23 mouse cellular contexts compared by ENCODE assay signal in genomic region chr16:77300572-77301213, GRCm38 (mm10).
DNase-seq lines count a peak whose midpoint lies in the region; ATAC-seq and TF ChIP-seq lines count a peak whose summit lies in the region.
"Had no signal": no experiment of that assay in that cellular context is flagged by ENCODE, and none has a peak within 500 bp of the region (broad histone marks: within the 10 kb centered on the region; RNA-seq: fewer than 3 reads in every experiment).

No protein-coding gene starts in this region.

- H3K36me3 ChIP-seq in midbrain, embryonic 15.5 days (replicated peaks) = no peaks in the 10 kb centered on the region
- no peaks in the 10 kb centered on the region for H3K36me3 ChIP-seq in midbrain, embryonic 14.5 days (ENCODE audit: control insufficient read depth, insufficient read depth, low read length)
- no peaks in the 10 kb centered on the region for H3K36me3 ChIP-seq in forebrain, embryonic 14.5 days (ENCODE audit: control insufficient read depth, insufficient read depth, low read length)
- H3K36me3 ChIP-seq: embryonic facial prominence, embryonic 10.5 days; hindbrain, embryonic 10.5 days; kidney, embryonic 15.5 days; liver, embryonic 15.5 days; neural tube, embryonic 13.5 days had no signal

- peak overlapping the region; percentile 0; the same call in 1 of the 2 replicates for H3K4me3 ChIP-seq in gastrocnemius, adult 2 months
- no peak overlapping the region for H3K4me3 ChIP-seq in midbrain, embryonic 15.5 days
- H3K4me3 ChIP-seq in midbrain, embryonic 14.5 days (replicated peaks; ENCODE audit: low read depth, low read length) = no peak overlapping the region
- no peak overlapping the region for H3K4me3 ChIP-seq in forebrain, embryonic 14.5 days (ENCODE audit: low read depth, low read length)
- H3K4me3 ChIP-seq: embryonic facial prominence, embryonic 10.5 days; hindbrain, embryonic 10.5 days; kidney, embryonic 15.5 days; liver, embryonic 15.5 days; neural tube, embryonic 13.5 days had no signal

- H3K9ac ChIP-seq in midbrain, embryonic 15.5 days = no peak overlapping the region
- no peak overlapping the region for H3K9ac ChIP-seq in midbrain, embryonic 14.5 days (replicated peaks; ENCODE audit: low read length)
- peak overlapping the region; percentile 42 for H3K9ac ChIP-seq in forebrain, embryonic 14.5 days (ENCODE audit: low read length)
- H3K9ac ChIP-seq: kidney, embryonic 15.5 days; liver, embryonic 15.5 days; neural tube, embryonic 13.5 days had no signal

- intact Hi-C loops in gastrocnemius, adult 2 months (cut with DNase I) = no loop called here

- 66% methylated on average over 6 of the region's 6 CpGs for WGBS in midbrain, embryonic 15.5 days
- WGBS in midbrain, embryonic 14.5 days = 77% methylated on average over 6 of the region's 6 CpGs
- WGBS in forebrain, embryonic 14.5 days = 28% methylated on average over 6 of the region's 6 CpGs

- no peak for TF ChIP-seq CTCF in gastrocnemius, adult 2 months (IDR thresholded peaks at IDR 0.05)

- H3K27ac ChIP-seq in gastrocnemius, adult 2 months = peak overlapping the region; percentile 35
- H3K27ac ChIP-seq in midbrain, embryonic 15.5 days = 0 out of 2 replicates have a peak overlapping the region, but pooled peaks have one; percentile 2
- no peak overlapping the region for H3K27ac ChIP-seq in midbrain, embryonic 14.5 days (replicated peaks; ENCODE audit: low read depth, low read length)
- H3K27ac ChIP-seq in forebrain, embryonic 14.5 days (ENCODE audit: low read depth, low read length) = peak overlapping the region; percentile 49
- H3K27ac ChIP-seq: embryonic facial prominence, embryonic 10.5 days; hindbrain, embryonic 10.5 days; kidney, embryonic 15.5 days; liver, embryonic 15.5 days; neural tube, embryonic 13.5 days had no signal

- no peaks in the 10 kb centered on the region for H3K9me3 ChIP-seq in midbrain, embryonic 15.5 days
- H3K9me3 ChIP-seq in midbrain, embryonic 14.5 days (ENCODE audit: control insufficient read depth, low read length) = no peaks in the 10 kb centered on the region
- no peaks in the 10 kb centered on the region for H3K9me3 ChIP-seq in forebrain, embryonic 14.5 days (replicated peaks; ENCODE audit: control insufficient read depth, low read length)
- H3K9me3 ChIP-seq: embryonic facial prominence, embryonic 10.5 days; hindbrain, embryonic 10.5 days; kidney, embryonic 15.5 days; liver, embryonic 15.5 days; neural tube, embryonic 13.5 days had no signal

- no peak overlapping the region for H3K4me2 ChIP-seq in midbrain, embryonic 15.5 days
- no peak overlapping the region for H3K4me2 ChIP-seq in midbrain, embryonic 14.5 days (ENCODE audit: low read length)
- H3K4me2 ChIP-seq in forebrain, embryonic 14.5 days (ENCODE audit: low read length) = peak overlapping the region; percentile 29
- H3K4me2 ChIP-seq: heart, embryonic 11.5 days; kidney, embryonic 15.5 days; liver, embryonic 15.5 days; midbrain, embryonic 11.5 days; neural tube, embryonic 13.5 days had no signal

- no peaks in the 10 kb centered on the region for H3K27me3 ChIP-seq in midbrain, embryonic 15.5 days (replicated peaks)
- no peaks in the 10 kb centered on the region for H3K27me3 ChIP-seq in midbrain, embryonic 14.5 days (ENCODE audit: control insufficient read depth, insufficient read depth, low read length)
- H3K27me3 ChIP-seq in forebrain, embryonic 14.5 days (replicated peaks; ENCODE audit: control insufficient read depth, insufficient read depth, low read length) = no peaks in the 10 kb centered on the region
- H3K27me3 ChIP-seq: kidney, embryonic 15.5 days; liver, embryonic 15.5 days; neural tube, embryonic 13.5 days had no signal

- ATAC-seq in midbrain, embryonic 15.5 days (replicated peaks) = no peak
- no peak for ATAC-seq in midbrain, embryonic 14.5 days (ENCODE audit: low FRiP score, low TSS enrichment)
- peak; percentile 46 for ATAC-seq in forebrain, embryonic 14.5 days

- H3K4me1 ChIP-seq in midbrain, embryonic 15.5 days = no peaks in the 10 kb centered on the region
- no peaks in the 10 kb centered on the region for H3K4me1 ChIP-seq in midbrain, embryonic 14.5 days (ENCODE audit: control insufficient read depth, insufficient read depth, low read length)
- peaks cover 13% of the 10 kb centered on the region; the same call in 1 of the 2 replicates for H3K4me1 ChIP-seq in forebrain, embryonic 14.5 days (ENCODE audit: control insufficient read depth, insufficient read depth, low read length)
- H3K4me1 ChIP-seq: embryonic facial prominence, embryonic 10.5 days; liver, embryonic 15.5 days had no signal

- DNase-seq in gastrocnemius, adult 2 months = no peak
- DNase-seq in gastrocnemius, adult 8-10 months (ENCODE audit: low spot score in 2 of 2) = no peak
- DNase-seq in midbrain, embryonic 14.5 days = no peak
- DNase-seq in forebrain, embryonic 14.5 days (ENCODE audit: low spot score) = peak; percentile 36
- DNase-seq in telencephalon, adult 2 months (ENCODE audit: low read depth, low spot score) = peak; percentile 35
- DNase-seq in cerebellum, adult 11 months = no peak
- no peak for DNase-seq in lung, postnatal 36 days
- DNase-seq: cerebellum, adult 8-10 months; kidney, adult 11 months; kidney, postnatal 36 days; layer of hippocampus, adult 9-11 months; left cerebral cortex, postnatal 4 days; liver; thymus, adult 2 months; thymus, postnatal 4 days had no signal

Comparison
In these comparisons a context has a peak if more than half of its experiments do, and no peak if none do; other contexts are left out.
1. DNase-seq: peak in forebrain, embryonic 14.5 days (single experiment) and telencephalon, adult 2 months (single experiment); none in gastrocnemius, adult 2 months (single experiment), gastrocnemius, adult 8-10 months (0 of 2), midbrain, embryonic 14.5 days (single experiment), cerebellum, adult 11 months (single experiment) and lung, postnatal 36 days (single experiment).